Mouse (Mus musculus): ENCODE measurements around the gene Gpr68.
A peak's percentile ranks its signal among the peaks of the same experiment; 100 is the strongest.

The Gpr68 gene

DNA sequence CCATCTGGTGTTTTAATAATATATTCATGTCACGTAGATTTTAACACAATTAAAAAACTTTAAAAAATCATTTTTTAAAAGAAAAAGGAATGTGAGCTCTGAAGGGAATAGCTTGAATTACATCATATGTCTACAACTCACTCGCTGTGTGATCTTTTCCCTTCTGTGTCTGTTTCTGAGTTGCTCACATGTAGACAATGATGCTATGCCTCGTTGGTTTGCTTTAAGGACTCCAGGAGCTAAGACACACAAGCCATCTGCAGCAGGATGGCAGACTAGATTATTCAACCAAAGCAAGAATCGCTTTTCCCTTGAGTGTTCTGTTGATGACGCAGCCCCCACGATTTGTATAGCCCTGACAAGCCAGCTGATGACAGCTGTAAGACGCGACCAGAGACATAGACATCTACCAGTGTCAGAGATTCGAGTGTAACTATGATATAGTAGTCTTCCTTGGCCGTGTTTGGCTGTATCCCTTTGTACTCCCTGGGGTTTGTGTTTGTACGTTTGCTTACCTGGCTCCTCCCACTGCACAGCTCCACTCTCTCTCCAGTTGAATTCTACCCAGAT, 42.4 kb downstream of the Gpr68 start:
- DNase-seq = no peak

DNA sequence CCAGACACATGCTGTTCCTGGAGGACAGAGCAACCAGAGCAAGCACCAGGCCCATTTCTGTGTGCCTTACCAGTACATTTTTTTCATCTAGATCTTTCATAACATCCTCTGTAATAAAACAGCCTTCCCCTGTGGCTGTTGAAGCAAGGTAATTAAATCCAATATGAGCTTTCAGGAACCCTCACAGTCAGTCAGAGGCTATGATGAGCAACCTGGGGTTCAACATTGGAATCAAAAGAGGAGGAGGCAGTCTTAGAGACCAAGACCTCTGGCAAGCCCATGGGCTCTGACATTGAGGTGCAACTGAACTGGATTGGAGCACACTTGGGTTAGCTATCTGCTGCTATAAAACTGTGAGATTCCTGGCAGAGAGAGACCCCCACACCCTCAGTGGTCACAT, 42.9 kb downstream of the Gpr68 start:
- no peak for DNase-seq

DNA sequence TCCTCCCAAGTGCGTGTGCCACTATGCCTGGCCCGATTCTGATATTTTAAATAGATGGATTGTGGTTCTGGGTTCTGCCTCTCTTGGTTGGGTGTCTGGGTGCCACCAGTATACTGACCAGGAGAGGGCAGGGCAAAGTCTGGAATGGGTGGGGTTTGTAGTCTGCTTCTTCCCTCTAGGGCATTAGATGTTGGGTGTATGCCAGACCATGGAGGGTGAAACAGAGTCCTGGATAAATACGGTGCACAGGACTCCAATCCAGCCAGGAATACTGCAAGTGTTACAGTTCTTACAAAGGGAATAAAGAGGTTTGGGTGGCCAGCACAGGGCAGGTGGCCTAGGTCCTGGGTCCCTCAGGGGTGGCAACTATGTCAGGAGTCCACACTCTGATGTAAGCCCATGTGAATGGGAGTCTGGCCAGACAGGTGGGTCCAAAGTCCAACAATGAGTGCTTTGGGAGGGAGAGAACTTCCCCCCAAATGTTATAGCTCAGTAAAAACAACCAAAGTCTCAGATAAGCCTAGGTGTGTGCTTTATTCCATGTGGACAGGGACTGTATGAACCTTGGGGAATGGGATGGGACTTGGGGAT, 45.0 kb downstream of the Gpr68 start:
- DNase-seq = peak; percentile 76

GRCm38 (mm10) chr12:100862272-100862671, 45.7 kb downstream of the Gpr68 start:
- DNase-seq = no peak

DNA sequence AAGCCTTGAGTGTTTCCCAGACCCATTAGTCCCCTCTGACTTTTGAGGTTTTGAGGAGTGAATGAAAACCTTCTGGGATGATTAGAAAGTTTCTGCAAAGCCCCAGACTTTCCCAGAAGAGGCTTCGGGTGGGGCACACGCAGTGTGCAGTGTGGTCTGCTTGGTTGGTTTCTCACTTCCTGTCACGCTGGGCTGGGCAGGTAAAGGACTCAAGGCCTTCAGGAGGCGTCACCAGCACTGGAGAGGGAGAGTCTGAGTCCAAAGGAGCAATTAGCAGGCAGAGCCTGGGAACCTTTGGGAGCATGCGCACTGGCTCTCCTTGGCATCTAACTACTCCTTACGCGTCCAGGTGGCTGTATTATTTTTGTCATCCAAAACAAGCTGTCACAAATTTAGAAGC, 50.2 kb downstream of the Gpr68 start:
- DNase-seq = peak; percentile 76

- DNase-seq = no peak
These were observed 51.7 kb downstream of the Gpr68 start for GRCm38 (mm10) chr12:100856337-100856736.

- DNase-seq = no peak
These were observed 55.6 kb downstream of the Gpr68 start for GRCm38 (mm10) chr12:100852370-100852769.

GRCm38 (mm10) chr12:100849421-100850138, 58.4 kb downstream of the Gpr68 start:
- DNase-seq = peak; percentile 40

GRCm38 (mm10) chr12:100847437-100848080, 60.4 kb downstream of the Gpr68 start:
- no peak for DNase-seq

GRCm38 (mm10) chr12:100846566-100846965, 61.4 kb downstream of the Gpr68 start:
- DNase-seq = no peak

DNA sequence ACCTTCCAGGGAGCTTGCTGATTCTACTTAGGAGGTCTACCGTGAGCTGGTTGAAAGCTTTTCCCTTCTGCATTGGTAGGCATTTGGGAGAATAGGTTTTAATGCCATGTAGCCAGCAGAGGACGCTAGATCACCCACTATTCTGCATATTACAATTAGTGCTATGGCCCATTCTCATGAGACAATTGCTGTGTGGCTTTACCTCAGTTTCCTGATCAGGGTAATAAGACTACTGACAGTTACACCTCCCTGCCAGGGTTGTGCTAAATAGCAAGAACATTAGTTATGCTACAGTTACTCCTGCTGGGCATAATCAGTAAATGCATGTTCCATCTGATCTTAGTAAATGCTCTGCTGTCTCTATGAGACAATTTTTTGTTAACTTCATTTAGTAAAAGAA, 62.2 kb downstream of the Gpr68 start:
- no peak for DNase-seq

- no peak for DNase-seq
These were observed 63.5 kb downstream of the Gpr68 start for GRCm38 (mm10) chr12:100844546-100844945.

- no peak for DNase-seq
These were observed 64.8 kb downstream of the Gpr68 start for GRCm38 (mm10) chr12:100843171-100843570.

DNA sequence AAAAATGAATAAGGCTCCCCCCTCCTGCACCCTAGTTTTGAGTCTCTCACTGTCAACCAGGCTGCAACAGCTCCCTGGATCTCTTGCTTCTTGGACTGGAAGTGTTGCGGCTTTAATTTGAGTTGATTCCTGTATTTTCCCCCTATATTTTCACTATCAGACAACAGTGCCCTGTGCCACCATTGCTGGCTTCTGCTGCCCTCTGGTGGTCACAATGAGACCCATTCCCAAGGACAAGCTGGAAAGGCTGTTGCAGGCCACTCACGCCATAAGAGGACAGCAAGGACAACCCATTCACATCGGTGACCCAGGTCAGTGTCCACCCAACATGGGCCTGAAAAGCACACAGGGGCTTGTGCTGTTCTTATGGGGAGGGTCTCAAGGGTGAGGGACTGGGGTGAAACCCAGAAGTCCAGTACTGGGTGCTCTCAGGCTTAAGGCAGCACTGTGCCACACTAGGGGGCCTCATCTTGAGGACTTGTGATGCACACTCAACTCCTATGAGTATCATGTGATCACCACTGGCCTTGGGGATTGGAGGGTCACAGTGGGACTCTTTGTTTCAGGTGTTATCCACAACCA, 66.7 kb downstream of the Gpr68 start:
- peak; percentile 63 for DNase-seq

DNA sequence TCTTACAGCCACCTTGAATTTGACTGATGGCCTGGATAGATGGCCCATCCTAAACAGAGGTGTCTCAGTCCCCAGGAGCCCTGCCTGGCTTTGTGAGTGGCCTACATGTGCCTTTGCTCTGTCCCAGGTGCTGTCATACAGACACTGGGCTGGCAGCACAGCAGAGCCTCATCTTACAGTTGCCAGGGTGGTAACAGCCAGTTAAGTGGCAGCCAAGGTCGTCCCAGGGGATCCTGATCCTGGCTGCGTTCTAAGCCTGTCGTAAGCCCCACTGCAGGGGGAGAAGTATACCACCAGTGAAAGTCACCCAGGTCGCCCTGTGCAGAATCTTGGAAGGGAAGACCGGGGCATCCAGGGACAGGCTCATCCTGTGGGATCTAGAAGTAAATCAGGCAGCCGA, 68.1 kb downstream of the Gpr68 start:
- no peak for DNase-seq

- DNase-seq = no peak
These were observed 68.9 kb downstream of the Gpr68 start for GRCm38 (mm10) chr12:100839079-100839600.

DNA sequence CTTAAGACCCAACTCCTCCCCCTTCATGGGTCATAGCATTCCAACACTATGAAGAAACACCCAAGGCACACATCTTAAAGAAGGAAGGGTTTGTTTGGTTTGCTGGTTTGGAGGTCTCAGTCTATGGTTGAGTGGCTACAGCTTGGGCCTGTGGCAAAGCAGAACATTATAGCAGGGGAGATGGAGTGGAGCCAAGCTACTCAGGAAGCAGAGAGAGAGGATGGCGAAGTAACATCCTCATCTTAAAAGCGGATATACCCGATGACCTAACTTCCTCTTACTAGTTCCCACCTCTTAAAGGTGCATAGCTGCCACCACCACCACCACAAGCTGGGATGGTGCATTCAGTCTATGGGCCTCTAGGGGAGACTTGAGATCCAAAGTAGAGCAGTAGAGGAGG, 70.8 kb downstream of the Gpr68 start:
- DNase-seq = no peak

GRCm38 (mm10) chr12:100831629-100832325, 76.2 kb downstream of the Gpr68 start:
- DNase-seq = no peak

DNA sequence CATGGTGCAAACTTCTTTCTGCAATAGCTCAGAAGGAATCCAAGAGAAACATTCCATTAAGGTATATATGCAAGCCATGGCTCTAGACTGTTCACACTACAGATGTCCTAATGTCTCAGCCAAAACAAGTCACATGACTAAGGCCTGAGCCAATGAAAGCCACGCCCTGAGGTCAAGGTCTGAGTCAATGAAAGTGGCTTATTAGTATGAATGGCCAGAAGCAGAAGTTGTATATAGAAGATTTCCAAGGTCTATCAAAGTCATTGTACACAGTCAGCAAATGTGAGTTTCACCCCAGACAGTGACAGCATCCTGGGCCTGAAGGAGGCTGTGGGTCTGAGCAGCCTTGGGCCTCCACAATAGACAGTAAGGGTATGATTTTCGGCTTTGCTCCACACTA, 77.0 kb downstream of the Gpr68 start:
- DNase-seq = no peak
